34 mouse cellular contexts compared by ENCODE assay signal in genomic region chr8:123387801-123388200, GRCm38 (mm10). TPM values are rescaled to one million over a fixed set of nuclear protein-coding genes. Genes with fewer than 3 reads are reported as not detected.
"Had no signal": no experiment of that assay in that cellular context is flagged by ENCODE, and none has a peak within 500 bp of the region (broad histone marks: within the 10 kb centered on the region; RNA-seq: fewer than 3 reads in every experiment).

No protein-coding gene starts in this region.

- DNase-seq: cerebellum, adult 9-10 months; cerebellum, adult 9-11 months; cerebellum, postnatal 10 days; cerebellum, postnatal 14 days; cerebellum, postnatal 25 days; cerebellum, postnatal 36 days; embryo, embryonic 11 days; forebrain, postnatal 0 days; gastrocnemius, adult 2 months; gastrocnemius, postnatal 10 days; gastrocnemius, postnatal 14 days; gastrocnemius, postnatal 25 days; gastrocnemius, postnatal 36 days; heart, adult 11 months; heart, adult 18-20 months; heart, adult 2 months had no signal

- H3K9ac ChIP-seq: embryonic facial prominence, embryonic 12.5 days; embryonic facial prominence, embryonic 13.5 days; embryonic facial prominence, embryonic 15.5 days; forebrain, embryonic 12.5 days; forebrain, embryonic 13.5 days; forebrain, embryonic 15.5 days; forebrain, postnatal 0 days had no signal

- H3K27me3 ChIP-seq: embryonic facial prominence, embryonic 12.5 days; embryonic facial prominence, embryonic 13.5 days; embryonic facial prominence, embryonic 15.5 days; forebrain, embryonic 12.5 days; forebrain, embryonic 13.5 days; forebrain, embryonic 15.5 days had no signal

- ATAC-seq: forebrain, embryonic 13.5 days; forebrain, embryonic 14.5 days; forebrain, embryonic 15.5 days; forebrain, embryonic 16.5 days; forebrain, postnatal 0 days had no signal

- H3K9me3 ChIP-seq: embryonic facial prominence, embryonic 10.5 days; embryonic facial prominence, embryonic 12.5 days; embryonic facial prominence, embryonic 13.5 days; embryonic facial prominence, embryonic 15.5 days; forebrain, embryonic 10.5 days; forebrain, embryonic 12.5 days; forebrain, embryonic 13.5 days; forebrain, embryonic 15.5 days had no signal

- H3K27ac ChIP-seq: embryonic facial prominence, embryonic 10.5 days; embryonic facial prominence, embryonic 12.5 days; embryonic facial prominence, embryonic 13.5 days; embryonic facial prominence, embryonic 15.5 days; forebrain, embryonic 10.5 days; forebrain, embryonic 12.5 days; forebrain, embryonic 13.5 days; forebrain, embryonic 15.5 days; gastrocnemius, adult 2 months; heart, adult 2 months had no signal

- H3K4me3 ChIP-seq: embryonic facial prominence, embryonic 10.5 days; embryonic facial prominence, embryonic 12.5 days; embryonic facial prominence, embryonic 13.5 days; embryonic facial prominence, embryonic 15.5 days; erythroblast, embryonic 14.5 days; forebrain, embryonic 10.5 days; forebrain, embryonic 12.5 days; forebrain, embryonic 13.5 days; forebrain, embryonic 15.5 days; gastrocnemius, adult 2 months; heart, adult 2 months had no signal

- H3K4me1 ChIP-seq: embryonic facial prominence, embryonic 10.5 days; embryonic facial prominence, embryonic 12.5 days; embryonic facial prominence, embryonic 13.5 days; embryonic facial prominence, embryonic 15.5 days; forebrain, embryonic 10.5 days; forebrain, embryonic 12.5 days; forebrain, embryonic 13.5 days; forebrain, embryonic 15.5 days had no signal

- H3K4me2 ChIP-seq: embryonic facial prominence, embryonic 12.5 days; embryonic facial prominence, embryonic 13.5 days; embryonic facial prominence, embryonic 15.5 days; forebrain, embryonic 12.5 days; forebrain, embryonic 13.5 days; forebrain, embryonic 15.5 days had no signal

RNA-seq across cellular contexts. Expression of gene Mc1r, which starts 19.1 kb away (rescaled TPM):
- total RNA-seq: common myeloid progenitor, adult 5-6 weeks; gastrocnemius, adult 18-20 months; gastrocnemius, adult 2 months; gastrocnemius, postnatal 10 days; gastrocnemius, postnatal 14 days; gastrocnemius, postnatal 25 days; gastrocnemius, postnatal 36 days; gastrocnemius, postnatal 4 days; heart, adult 18-20 months; heart, adult 2 months; heart, adult 8-10 months had no signal
- polyA plus RNA-seq: embryonic facial prominence, embryonic 10.5 days; embryonic facial prominence, embryonic 11.5 days; gonadal fat pad, adult 2 months; heart, adult 2 months had no signal

RNA-seq across cellular contexts. Expression of gene Tubb3, which starts 23.4 kb away (rescaled TPM):
- total RNA-seq: gastrocnemius, adult 18-20 months; gastrocnemius, adult 2 months; gastrocnemius, postnatal 25 days; granulocyte monocyte progenitor cell, adult 5-6 weeks had no signal

RNA-seq across cellular contexts. Expression of gene Spire2, which starts 55.3 kb away (rescaled TPM):
- total RNA-seq: gastrocnemius, adult 2 months; granulocyte monocyte progenitor cell, adult 5-6 weeks had no signal
